Mouse (Mus musculus): ENCODE results near the gene Slc16a6. TPM values are rescaled to one million over a fixed set of nuclear protein-coding genes. Genes with fewer than 3 reads are reported as not detected.

Gene Slc16a6
- polyA plus RNA-seq, 1 experiment from 2014 or later = 12.9 TPM

DNA sequence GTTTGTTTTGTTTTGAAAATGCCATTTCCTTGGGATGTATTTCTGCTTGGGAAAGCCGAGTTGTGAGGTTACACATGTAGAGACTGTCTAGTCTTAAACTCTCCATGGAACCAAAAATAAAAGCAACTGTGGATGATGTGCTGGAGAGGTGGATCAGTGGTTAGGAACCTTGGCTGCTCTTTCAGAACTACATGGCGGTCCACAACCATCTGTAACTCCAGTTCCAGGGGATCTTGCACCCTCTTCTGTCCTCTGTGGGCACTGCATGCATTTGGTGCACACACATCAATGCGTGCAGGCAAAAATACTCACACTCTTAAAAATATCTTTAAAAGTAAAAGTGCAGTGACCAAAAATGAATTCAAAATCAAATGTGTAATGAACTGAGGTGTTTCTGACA lies 32.3 kb downstream of the Slc16a6 start:
- Histone ChIP-seq H3K36me3 (0 out of 2 replicates have a peak, but pooled peaks cover 5% of the 10 kb centered on the region), H3K27ac (no peak overlapping the region), H3K4me1 (no peaks in the 10 kb centered on the region), H3K27me3 (replicated peaks) (no peaks in the 10 kb centered on the region), H3K4me2 (no peak overlapping the region), H3K9ac (no peak overlapping the region), H3K4me3 (replicated peaks) (no peak overlapping the region), H3K9me3 (no peaks in the 10 kb centered on the region)
- WGBS = 76% methylated on average over 3 of the region's 3 CpGs
- no peak for ATAC-seq (ENCODE audit: insufficient read depth, low FRiP score, low read depth)

DNA sequence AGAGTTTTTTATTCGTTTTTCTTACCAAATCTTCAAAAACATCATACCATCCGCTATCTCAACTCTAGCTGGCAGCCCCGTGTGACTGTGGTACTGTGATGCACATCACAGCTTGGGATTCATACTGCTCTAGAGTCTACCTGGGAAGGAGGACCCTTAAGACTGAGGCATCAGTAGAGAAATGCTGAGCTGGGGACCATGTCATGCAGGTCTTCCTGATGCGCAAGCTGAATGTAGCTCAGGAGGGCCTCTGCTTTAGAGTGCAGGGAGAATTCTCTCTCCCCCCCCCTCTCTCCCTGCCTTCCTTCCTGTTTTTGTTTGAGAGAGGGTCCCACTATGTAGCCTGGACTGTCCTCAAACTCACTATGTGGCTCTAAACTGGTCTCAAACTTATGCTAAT lies 32.8 kb downstream of the Slc16a6 start:
- Histone ChIP-seq H3K9me3 (no peaks in the 10 kb centered on the region), H3K27ac (no peak overlapping the region), H3K4me3 (replicated peaks) (peak overlapping the region; percentile 58), H3K27me3 (replicated peaks) (no peaks in the 10 kb centered on the region), H3K9ac (no peak overlapping the region), H3K36me3 (0 out of 2 replicates have a peak, but pooled peaks cover 5% of the 10 kb centered on the region), H3K4me1 (no peaks in the 10 kb centered on the region), H3K4me2 (peak overlapping the region; percentile 86)
- ATAC-seq (ENCODE audit: insufficient read depth, low FRiP score, low read depth) = no peak
- 64% methylated on average over 4 of the region's 4 CpGs for WGBS

DNA sequence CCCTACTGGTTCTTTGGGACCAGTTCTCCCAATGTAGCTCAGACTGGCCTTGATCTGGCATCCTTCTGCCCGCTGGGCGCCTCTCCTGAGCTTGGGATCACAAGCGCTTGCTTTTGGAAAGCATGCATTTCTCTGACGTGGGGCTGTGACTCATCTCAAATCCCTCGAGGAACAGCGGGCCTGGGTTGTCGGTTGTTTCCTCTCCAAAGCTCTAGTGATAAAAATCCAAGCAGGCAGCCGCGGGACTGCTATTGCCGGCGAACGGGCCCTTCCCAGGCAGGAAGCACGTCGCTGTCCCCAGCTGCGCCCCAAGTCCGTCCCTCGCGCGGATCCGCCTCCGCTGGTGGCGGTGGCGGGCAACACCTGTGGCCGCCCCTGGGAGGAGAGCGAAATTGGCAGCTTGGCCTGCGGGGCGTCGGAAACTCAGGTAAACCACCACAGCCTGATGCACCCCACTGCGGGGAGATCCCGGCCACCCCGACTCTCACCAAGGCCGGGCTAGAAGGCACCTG lies 33.5 kb downstream of the Slc16a6 start:
- Histone ChIP-seq H3K9ac (peak overlapping the region; percentile 33; the same call in 1 of the 2 replicates), H3K4me2 (peak overlapping the region; percentile 86), H3K4me1 (no peaks in the 10 kb centered on the region), H3K36me3 (peaks cover 10% of the 10 kb centered on the region), H3K4me3 (replicated peaks) (peak overlapping the region; percentile 58), H3K27me3 (replicated peaks) (no peaks in the 10 kb centered on the region), H3K9me3 (no peaks in the 10 kb centered on the region), H3K27ac (peak overlapping the region; percentile 42; the same call in 1 of the 2 replicates)
- WGBS = 2% methylated on average over 32 of the region's 32 CpGs
- ATAC-seq (ENCODE audit: insufficient read depth, low FRiP score, low read depth) = peak; percentile 78

DNA sequence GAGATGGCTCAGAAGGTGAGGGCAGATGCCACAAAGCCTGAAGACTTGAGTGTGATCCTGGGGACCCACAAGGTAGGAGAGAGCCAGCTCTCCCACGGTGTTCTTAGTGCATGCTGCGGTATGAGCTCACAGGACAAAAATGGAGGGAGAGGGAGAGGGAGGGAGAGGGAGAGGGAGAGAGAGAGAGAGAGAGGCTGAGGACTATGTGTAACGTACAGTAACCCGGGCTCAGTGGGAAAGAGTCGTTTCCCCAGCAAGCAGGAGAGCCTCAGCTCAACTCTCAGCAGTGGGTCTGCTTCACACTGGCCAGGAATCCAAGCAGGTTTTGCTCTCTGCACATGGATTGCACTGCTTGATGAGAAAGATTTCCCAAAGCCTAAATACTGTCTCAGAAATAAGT lies 34.2 kb downstream of the Slc16a6 start:
- peak overlapping the region; percentile 86 for H3K4me2 ChIP-seq
- H3K9ac ChIP-seq = no peak overlapping the region
- peaks cover 16% of the 10 kb centered on the region for H3K36me3 ChIP-seq
- no peak for ATAC-seq (ENCODE audit: insufficient read depth, low FRiP score, low read depth)
- peak overlapping the region; percentile 42; the same call in 1 of the 2 replicates for H3K27ac ChIP-seq
- no peaks in the 10 kb centered on the region for H3K4me1 ChIP-seq
- H3K9me3 ChIP-seq = no peaks in the 10 kb centered on the region
- no peaks in the 10 kb centered on the region for H3K27me3 ChIP-seq (replicated peaks)
- WGBS = 16% methylated on average over 5 of the region's 5 CpGs
- peak overlapping the region; percentile 58 for H3K4me3 ChIP-seq (replicated peaks)

GRCm38 (mm10) chr11:109436889-109437288 lies 36.5 kb downstream of the Slc16a6 start:
- Histone ChIP-seq H3K4me3 (replicated peaks) (no peak overlapping the region), H3K4me1 (no peaks in the 10 kb centered on the region), H3K27ac (no peak overlapping the region), H3K27me3 (replicated peaks) (no peaks in the 10 kb centered on the region), H3K9ac (no peak overlapping the region), H3K9me3 (no peaks in the 10 kb centered on the region), H3K36me3 (peaks cover 25% of the 10 kb centered on the region), H3K4me2 (no peak overlapping the region)
- no peak for ATAC-seq (ENCODE audit: insufficient read depth, low FRiP score, low read depth)
- 59% methylated on average over 8 of the region's 8 CpGs for WGBS

- no peak overlapping the region for H3K27ac ChIP-seq
- ATAC-seq (ENCODE audit: insufficient read depth, low FRiP score, low read depth) = no peak
- no peaks in the 10 kb centered on the region for H3K4me1 ChIP-seq
- no peaks in the 10 kb centered on the region for H3K27me3 ChIP-seq (replicated peaks)
- peaks cover 33% of the 10 kb centered on the region for H3K36me3 ChIP-seq
- WGBS = 91% methylated on average over 16 of the region's 16 CpGs
- no peaks in the 10 kb centered on the region for H3K9me3 ChIP-seq
- no peak overlapping the region for H3K4me3 ChIP-seq (replicated peaks)
- no peak overlapping the region for H3K9ac ChIP-seq
- no peak overlapping the region for H3K4me2 ChIP-seq
These were observed 39.1 kb downstream of the Slc16a6 start for GRCm38 (mm10) chr11:109434233-109434798.

- ATAC-seq (ENCODE audit: insufficient read depth, low FRiP score, low read depth) = no peak
- Histone ChIP-seq H3K36me3 (peaks cover 12% of the 10 kb centered on the region), H3K4me1 (peaks cover 9% of the 10 kb centered on the region), H3K9me3 (no peaks in the 10 kb centered on the region), H3K27me3 (replicated peaks) (no peaks in the 10 kb centered on the region), H3K4me3 (replicated peaks) (no peak overlapping the region), H3K27ac (no peak overlapping the region), H3K4me2 (no peak overlapping the region), H3K9ac (no peak overlapping the region)
- WGBS = 96% methylated on average over 5 of the region's 5 CpGs
These were observed 46.0 kb downstream of the Slc16a6 start for GRCm38 (mm10) chr11:109427353-109427752.

- H3K4me2 ChIP-seq = peak overlapping the region; percentile 71
- peaks cover 9% of the 10 kb centered on the region for H3K4me1 ChIP-seq
- no peaks in the 10 kb centered on the region for H3K27me3 ChIP-seq (replicated peaks)
- ATAC-seq (ENCODE audit: insufficient read depth, low FRiP score, low read depth) = no peak
- peak overlapping the region; percentile 93 for H3K27ac ChIP-seq
- peak overlapping the region; percentile 68 for H3K9ac ChIP-seq
- under 1% methylated on average over 11 of the region's 11 CpGs for WGBS
- H3K36me3 ChIP-seq = peaks cover 9% of the 10 kb centered on the region
- peak overlapping the region; percentile 69 for H3K4me3 ChIP-seq (replicated peaks)
- H3K9me3 ChIP-seq = no peaks in the 10 kb centered on the region
These were observed 47.2 kb downstream of the Slc16a6 start for GRCm38 (mm10) chr11:109426272-109426586.

DNA sequence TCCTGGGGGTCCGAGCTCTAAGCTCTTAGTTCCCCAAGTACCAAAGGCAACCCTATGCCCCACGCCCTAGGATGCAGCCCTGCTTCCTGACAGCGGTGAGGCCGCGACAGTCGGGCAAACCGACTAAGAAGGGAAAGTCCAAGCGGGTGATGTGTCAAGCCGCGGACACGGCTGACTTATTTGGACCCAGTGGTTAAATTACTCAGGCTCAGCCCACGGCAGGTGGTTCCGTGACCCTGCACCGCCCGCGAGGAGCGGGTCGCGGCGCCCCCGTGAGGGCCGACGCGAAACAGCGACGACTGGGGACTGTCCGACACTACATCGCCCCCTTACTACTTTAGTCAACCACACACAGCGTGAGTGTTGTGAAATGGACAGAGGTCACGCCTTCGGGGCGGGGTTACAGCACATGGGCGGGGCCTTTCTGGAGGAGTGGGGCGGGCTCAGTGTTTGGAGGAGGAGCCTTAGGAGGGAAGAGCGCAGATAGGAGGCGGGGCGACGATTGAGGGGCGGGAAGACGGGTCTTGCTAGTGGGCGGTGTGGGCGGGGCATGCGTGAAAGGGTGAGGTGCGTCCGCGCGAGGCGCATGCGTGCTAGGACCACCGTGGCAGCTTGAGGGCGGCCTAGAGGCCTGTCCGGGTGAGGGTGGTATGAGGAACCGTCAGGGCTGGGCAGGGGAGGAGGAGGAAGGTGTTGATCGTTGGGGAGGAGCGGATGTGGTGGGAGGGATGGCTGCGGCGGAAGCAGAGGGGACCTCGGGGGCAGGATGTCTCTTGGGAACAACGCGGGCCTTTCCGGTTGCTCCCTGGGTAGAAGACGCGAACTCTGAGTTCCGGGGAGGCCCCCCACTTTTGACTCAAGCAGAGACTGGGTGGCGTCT lies 47.8 kb downstream of the Slc16a6 start, which contains the start of gene Amz2:
Gene Amz2, plus strand, starts transcription at position 555 of the 880 bp plus-strand sequence.
- peak; percentile 97 for ATAC-seq (ENCODE audit: insufficient read depth, low FRiP score, low read depth)
- H3K9me3 ChIP-seq = no peaks in the 10 kb centered on the region
- H3K4me1 ChIP-seq = peaks cover 9% of the 10 kb centered on the region
- H3K27ac ChIP-seq = peak within 1 kb of the TSS; percentile 93
- H3K4me2 ChIP-seq = peak within 1 kb of the TSS; percentile 88
- H3K27me3 ChIP-seq (replicated peaks) = no peaks in the 10 kb centered on the region
- WGBS = under 1% methylated on average over 65 of the region's 65 CpGs
- H3K4me3 ChIP-seq (replicated peaks) = peak within 1 kb of the TSS; percentile 69
- H3K36me3 ChIP-seq = peaks cover 9% of the 10 kb centered on the region
- peak within 1 kb of the TSS; percentile 68 for H3K9ac ChIP-seq

- no peak overlapping the region for H3K4me2 ChIP-seq
- H3K4me3 ChIP-seq (replicated peaks) = no peak overlapping the region
- H3K36me3 ChIP-seq = no peaks in the 10 kb centered on the region
- H3K9ac ChIP-seq = no peak overlapping the region
- ATAC-seq (ENCODE audit: insufficient read depth, low FRiP score, low read depth) = no peak
- H3K9me3 ChIP-seq = no peaks in the 10 kb centered on the region
- H3K27ac ChIP-seq = no peak overlapping the region
- H3K27me3 ChIP-seq (replicated peaks) = no peaks in the 10 kb centered on the region
- peaks cover 9% of the 10 kb centered on the region for H3K4me1 ChIP-seq
- WGBS = 55% methylated on average over 1 of the region's 1 CpGs
These were observed 50.1 kb downstream of the Slc16a6 start for GRCm38 (mm10) chr11:109423294-109423693.

DNA sequence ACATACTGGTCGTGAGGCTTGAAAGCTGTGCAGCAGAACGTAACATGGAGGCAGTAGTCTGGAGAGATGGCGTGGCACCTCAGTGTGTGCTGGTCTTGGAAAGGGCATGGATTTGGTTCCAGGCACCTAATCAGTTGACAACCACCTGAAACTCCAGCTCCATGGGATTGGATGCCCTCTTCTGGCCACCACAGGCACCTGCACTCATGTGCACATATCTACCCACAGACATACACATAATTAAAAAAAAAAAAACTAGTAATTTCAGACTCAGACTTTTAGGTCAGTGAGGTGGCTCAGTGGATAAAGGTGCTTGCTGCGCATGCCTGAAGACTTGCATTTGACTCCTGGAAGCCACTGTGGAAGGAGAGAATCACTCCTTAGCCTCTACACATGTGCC lies 51.1 kb downstream of the Slc16a6 start:
- H3K9ac ChIP-seq = no peak overlapping the region
- no peak overlapping the region for H3K27ac ChIP-seq
- peaks cover 9% of the 10 kb centered on the region for H3K4me1 ChIP-seq
- 98% methylated on average over 4 of the region's 4 CpGs for WGBS
- no peak overlapping the region for H3K4me2 ChIP-seq
- no peaks in the 10 kb centered on the region for H3K36me3 ChIP-seq
- no peak for ATAC-seq (ENCODE audit: insufficient read depth, low FRiP score, low read depth)
- H3K9me3 ChIP-seq = no peaks in the 10 kb centered on the region
- H3K4me3 ChIP-seq (replicated peaks) = no peak overlapping the region
- H3K27me3 ChIP-seq (replicated peaks) = no peaks in the 10 kb centered on the region

DNA sequence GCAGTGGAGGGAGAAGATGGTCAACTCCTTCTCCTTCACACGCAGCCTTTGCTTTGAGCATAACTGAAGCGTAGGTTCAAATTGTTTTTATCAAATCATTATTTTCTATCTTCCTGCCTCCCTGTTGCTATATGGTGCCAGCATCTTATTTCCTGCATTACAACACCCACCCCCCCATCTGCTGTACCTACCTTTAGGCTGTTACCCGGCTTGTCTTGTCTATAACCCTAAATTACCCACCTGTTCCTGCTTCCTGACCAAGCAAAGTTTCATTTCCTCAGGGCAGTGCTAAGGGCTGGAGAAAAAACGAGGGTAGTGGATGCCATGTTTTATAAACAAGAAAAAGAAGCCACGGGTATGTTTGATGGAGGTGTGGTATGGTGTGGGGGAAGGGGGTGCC lies 52.2 kb downstream of the Slc16a6 start:
- H3K27ac ChIP-seq = no peak overlapping the region
- H3K4me3 ChIP-seq (replicated peaks) = no peak overlapping the region
- ATAC-seq (ENCODE audit: insufficient read depth, low FRiP score, low read depth) = no peak
- peaks cover 3% of the 10 kb centered on the region; the same call in 1 of the 2 replicates for H3K4me1 ChIP-seq
- H3K4me2 ChIP-seq = no peak overlapping the region
- no peak overlapping the region for H3K9ac ChIP-seq
- no peaks in the 10 kb centered on the region for H3K9me3 ChIP-seq
- H3K36me3 ChIP-seq = no peaks in the 10 kb centered on the region
- no peaks in the 10 kb centered on the region for H3K27me3 ChIP-seq (replicated peaks)
- WGBS = 72% methylated on average over 5 of the region's 5 CpGs

Data from stomach, embryonic 15.5 days (tissue).